Mouse (Mus musculus) CH12F3 (cell line): ENCODE data around the gene Bbs9.

Source experiments
- in situ Hi-C: fragments of 300-500 bp; cut with MboI; formaldehyde crosslinking; loops from 2 replicates; pipeline ENCODE4 v1.14.3; 2020; ENCODE audit warnings: low sequenced_read_pairs

Gene Bbs9

DNA sequence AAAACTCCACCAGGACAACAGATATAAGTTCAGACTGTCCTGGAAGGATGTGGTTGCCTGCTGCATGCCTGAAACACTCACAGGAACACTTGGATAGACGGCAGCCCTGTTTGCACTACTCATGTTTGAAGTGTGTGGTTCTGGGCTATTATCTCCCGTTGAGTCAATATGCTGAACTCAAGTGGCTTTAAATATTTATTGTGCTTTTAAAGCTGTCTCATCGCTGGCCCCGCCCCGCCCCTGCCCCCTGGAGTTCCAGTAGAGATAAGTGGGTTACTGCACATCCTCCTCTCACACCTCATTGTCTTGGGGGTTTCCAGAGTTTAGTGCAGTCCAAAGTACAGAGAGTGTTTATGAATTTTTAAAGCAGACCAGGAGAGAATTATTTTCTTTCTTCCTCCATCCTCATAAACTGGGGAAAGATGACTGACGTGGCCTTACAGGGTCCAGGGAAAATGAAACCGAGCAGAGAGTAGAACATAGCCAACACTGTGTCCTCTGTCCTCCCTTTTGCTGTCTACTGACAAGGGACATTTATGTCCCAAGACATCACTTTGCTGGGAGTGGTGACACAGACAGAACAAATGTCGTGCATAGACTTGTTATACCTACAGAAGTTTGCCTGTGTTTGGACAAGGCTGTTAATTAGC, 242.8 kb downstream of the Bbs9 start:
- in situ Hi-C loops: loop anchor here (25.0 kb wide), 1 partner anchor 494 kb away; the partner anchor contains the start of gene Bmper

DNA sequence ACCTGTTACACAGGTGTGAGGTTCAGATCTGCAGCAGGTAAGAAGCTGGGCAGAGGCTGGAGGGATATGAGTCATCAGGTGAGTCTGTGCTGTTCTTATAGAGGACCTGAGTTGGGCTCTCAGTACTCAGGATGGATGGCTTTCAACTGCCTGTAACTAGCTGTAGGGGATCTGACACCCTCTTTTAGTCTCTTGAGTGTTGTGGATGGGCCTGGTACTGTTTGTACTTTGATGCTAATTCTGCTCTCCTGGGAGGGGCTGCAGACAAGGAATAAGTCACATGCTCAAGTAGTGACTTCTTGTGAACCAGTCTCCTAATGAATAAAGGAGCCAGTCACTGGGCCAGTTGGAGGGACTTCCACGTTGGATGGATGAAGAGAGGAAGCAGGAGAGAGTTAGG, 257.1 kb downstream of the Bbs9 start:
- in situ Hi-C loops: no loop called here

DNA sequence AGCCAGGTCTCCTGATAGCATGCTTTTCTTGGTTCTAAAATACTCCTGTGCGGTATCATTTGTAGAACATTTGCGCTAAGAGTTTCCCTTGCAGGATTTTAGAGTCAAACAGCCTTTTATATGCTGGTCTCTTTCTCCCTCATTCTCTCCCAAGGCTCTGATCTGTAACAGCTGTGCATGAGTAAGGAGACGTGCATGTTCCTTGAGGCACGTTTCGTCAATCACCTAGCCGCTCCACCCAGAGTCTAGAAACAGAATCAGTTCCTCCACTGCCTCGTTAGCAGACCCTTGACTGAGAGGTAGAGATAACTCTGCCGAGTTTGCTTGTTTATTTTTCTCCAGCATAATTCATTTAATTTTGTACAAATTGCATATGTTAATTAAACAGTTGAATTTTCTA, 259.4 kb downstream of the Bbs9 start:
- in situ Hi-C loops: no loop called here

DNA sequence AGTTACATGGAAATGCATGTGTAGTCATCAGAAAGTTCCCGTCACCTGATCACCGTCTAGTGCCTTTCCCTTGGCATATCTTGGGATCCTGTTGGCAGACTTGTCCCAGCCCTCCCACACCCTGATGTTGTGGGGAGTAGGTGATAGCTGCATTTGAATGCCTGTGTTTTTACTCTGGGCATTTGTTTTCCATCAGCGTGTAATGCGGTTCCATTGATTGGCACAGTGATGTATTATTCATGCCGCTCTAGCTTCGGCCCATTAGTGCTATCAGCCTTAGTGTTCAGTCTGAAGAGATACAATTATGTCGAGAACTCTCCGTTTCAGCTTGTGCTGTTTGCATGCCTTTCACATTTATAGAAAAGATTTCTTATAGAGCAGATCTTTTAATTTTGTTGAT, 259.9 kb downstream of the Bbs9 start:
- in situ Hi-C loops: no loop called here

DNA sequence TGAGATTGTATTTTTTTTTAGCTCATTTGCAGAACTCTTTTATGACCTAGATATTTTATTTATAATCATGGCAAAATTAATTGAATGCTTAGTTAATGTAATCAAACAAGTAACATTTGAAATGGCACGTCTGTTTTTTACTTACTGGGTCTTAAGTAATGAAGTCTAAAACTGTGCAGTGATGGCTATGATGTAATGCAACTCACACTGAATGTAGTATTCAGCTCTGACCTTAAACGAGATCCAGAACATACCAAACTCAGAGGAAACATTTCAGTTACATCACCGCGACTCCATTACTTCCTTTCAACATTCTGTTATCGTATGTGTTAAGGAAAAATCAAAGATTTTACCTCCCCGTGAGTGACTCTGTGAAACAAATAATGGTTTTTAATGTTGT, 262.4 kb downstream of the Bbs9 start:
- in situ Hi-C loops: no loop called here

DNA sequence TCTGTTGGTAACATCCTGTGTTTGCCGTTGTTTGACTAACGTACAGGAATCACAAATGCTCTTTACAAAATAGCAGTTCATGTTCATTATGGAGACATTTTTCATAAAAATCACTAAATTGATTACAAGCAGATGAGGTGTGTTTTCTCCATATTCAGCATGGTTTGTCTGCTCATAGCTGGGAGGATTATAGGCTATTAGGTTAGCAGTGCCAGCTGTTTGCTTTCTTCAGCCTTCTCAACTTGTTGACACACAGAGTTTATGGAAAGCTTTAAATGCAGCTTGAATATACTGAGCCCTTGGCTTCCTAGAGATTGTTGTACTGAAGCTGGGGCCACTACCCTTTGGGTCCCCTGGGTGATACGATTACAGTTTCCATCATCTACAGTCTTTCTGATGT, 263.3 kb downstream of the Bbs9 start:
- in situ Hi-C loops: no loop called here

DNA sequence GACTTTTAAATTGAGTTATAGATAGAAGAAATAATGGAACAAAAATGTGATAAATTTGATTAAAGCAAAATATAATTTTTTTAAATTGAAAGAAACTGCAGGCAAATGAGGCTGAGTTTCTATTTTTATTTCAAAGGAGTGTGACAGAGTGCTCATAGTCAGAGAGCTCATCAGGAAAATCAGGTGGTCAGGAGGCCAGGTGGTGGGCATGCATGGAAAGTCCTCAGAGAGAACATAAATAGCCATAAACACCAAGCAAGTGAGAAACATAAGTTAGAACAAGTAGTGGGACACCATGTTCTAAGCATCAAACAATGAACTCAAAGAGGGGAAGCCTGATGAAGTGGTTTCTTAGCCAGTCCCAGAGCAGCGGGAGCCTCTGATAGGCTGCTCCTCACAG, 266.5 kb downstream of the Bbs9 start:
- in situ Hi-C loops: no loop called here

DNA sequence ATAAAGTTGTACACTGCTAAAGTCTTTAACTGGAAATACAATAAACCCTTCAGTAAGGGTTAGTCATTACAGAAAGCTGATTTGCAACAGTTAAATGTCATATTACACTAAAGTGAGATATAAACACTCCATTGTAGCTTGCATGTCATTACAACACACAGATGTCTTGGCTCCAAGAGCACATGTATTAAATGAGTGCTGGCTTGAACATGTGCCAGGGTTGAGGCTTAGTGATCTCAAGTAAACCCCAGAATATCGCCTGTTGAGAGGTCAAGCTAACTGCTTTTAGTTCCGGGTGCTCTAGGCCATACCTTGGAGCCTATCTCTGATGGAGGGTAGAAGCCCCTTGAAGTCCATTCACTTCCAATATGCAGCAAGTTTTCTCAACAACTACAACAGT, 273.1 kb downstream of the Bbs9 start:
- in situ Hi-C loops: no loop called here

DNA sequence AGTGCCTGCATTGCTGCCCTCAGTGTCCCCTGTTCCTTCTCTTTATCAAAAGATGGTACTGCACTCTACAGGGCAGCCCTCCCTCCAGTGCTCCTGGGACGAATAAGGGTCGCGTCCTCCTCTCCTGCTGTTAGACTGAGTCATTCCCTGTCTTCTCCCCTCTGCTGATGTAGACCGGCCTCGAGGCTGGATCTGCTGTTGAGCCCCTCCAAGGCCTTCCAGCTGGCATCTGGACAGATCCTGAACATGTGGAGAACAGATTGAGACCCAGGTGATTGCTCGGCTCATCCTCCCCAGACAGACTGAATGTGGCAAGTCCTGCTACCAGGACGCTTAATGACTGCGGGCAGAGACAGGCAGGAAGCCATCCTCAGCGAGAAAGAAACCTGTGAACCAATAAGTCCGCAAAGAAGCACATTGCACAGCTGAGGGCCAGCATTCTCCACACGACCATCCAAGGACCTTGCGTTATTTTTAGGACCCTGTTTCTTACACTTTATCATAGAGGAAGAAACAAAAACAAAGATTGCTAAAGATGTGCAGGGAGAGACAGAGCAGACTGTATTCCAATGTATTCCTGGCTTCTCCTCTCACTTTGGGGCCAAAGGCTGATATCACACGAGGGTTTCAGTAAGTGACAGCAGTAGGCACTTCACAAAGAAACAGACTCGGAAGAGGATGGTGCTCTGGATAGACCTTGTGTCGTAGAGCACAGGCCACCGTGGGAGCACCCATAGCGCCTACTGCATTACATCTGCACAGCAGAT, 275.4 kb downstream of the Bbs9 start:
- in situ Hi-C loops: no loop called here

DNA sequence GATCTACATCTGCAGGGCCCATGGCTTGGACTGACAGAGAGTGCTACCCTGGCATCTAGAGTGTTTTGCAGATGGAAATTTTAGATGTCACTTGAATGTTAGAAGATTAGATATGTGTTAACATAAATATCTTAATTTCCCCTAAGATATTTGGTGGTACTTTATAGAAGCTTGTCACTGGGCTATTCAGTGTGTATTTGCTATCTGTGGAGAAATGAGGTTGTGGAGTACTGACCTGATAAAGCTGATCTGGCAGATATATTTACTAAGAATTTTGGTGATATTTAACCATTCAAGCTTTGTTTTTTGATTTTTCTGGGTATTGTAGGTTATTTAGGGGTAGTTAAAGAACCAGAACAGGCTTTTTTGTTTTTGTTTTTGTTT, 276.0 kb downstream of the Bbs9 start:
- in situ Hi-C loops: no loop called here

DNA sequence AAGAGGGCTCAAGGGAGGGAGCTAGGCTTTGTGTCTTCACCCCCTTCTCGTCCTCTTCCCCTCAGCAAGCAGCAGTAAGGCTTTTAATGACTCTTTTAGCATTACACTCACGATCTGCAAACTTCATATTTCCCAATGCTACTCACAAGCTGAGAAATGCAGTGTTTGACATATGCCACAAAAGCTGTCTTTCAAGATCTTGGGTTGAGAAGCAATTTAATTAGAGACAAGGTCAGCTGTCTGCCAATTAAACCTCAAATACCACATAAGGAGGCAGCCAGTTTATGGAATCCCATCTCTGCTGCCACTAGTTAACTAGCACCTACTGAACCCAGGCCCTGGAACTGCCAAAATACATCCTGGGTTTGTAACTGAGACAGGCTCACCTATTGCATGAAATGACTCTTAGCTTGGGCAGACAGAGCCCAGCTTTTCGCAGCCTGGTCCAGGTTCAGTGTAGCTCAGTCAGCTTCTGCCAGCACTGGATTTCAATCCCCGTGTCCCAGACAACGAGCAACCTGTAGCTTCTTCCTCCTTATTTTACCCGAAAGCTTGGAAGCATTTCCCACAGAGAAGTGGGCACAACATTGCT, 278.7 kb downstream of the Bbs9 start:
- in situ Hi-C loops: no loop called here

DNA sequence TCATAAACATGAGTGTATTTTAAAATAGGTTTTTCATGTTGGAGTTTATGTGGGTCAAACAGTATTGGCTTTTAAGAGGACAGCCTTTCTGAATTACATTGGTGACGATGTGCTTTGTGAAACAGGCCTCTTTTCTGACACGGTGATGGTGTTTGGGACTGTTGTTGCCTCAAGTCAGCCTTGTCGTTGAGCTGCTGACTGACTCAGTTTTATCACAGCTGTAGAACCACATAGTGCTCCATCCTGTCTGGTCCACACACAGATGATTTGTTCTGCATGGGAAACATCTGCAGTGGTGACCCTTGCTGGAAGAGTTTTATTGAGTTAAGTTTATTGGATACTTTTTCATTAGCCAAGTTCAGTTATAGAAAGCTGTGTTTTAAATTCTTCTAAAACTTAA, 283.0 kb downstream of the Bbs9 start:
- in situ Hi-C loops: no loop called here

DNA sequence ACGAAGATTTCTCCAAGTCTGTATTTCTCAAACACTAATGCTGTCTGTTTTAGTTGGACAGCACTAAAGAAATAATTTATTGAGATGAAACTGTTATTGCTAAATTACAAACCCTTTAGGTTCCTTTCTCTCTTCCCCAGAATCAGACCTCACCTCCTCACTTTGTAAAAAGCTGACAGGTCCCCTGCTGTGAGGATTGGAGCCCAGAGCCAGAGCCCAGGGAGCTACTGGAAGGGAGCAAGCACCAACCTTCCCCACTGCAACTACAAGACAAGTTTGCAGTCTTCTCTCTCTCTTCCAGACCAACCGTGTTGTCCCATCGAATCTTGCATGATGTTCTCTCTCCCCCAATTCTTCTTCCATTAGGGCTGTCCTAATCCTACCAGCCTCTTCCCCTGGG, 283.7 kb downstream of the Bbs9 start:
- in situ Hi-C loops: no loop called here

DNA sequence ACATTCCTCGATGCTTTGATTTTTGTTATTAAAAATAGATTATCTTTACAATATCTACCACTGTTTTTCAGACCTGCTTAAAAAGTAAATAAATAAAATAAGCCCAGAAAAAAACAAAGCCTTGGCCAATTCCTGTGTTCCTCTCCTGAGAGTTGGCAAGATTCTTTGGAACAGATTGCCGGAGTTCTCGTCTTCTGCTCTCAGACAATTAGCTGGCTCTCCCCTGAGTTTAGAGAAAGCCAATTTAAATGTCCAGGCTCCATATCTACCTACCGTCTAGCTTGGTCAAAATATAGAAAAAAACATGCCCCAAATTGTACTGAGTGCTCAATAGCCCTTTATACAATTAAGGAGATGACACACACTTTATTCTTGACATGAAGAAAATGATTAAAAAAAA, 284.9 kb downstream of the Bbs9 start:
- in situ Hi-C loops: no loop called here

DNA sequence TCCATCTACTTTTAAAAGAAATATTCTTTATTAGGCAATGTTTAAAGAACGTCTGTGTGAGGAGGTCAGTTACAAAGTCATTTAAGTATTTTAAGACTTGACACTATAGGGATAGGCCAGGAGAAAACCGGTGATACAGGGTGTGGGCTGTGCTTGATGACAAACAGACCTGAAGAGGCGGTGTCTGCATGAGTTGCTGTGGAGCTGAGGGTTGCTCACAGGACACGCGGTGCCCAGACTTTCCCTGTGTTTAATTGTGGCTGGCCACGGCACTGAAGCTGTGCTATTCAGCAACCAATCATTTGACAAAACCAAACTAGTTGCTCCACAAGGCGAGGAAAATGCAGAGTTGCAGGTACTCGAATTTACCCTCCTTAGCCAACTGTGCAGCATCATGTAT, 286.0 kb downstream of the Bbs9 start:
- in situ Hi-C loops: no loop called here

DNA sequence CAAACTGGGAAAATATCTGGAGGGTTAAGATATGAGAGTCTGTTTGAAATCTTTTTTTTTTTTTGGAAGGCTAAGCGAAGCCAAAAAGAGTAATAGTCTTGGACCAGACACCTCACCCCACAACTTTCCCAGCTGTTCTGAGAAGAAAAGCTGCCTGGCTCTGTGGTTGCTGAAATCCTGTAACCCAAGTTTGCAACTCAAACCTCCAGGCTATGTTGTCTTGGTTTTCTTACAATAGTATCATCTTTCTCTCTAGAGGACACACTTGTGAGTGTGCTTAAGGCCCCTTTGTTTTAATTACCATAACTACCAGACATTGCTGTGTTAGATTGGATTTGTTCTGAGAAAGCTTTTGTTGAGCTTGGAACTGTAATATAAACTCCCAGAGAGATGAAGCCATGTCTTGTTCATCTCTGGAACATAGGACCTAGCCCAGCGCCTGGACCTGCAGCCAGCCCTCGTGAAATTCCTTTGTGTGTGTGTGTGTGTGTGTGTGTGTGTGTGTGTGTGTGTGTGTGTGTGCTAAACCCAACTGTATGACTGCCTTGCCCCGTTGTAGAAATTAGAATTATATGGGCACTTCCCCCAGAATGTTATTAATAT, 290.2 kb downstream of the Bbs9 start:
- in situ Hi-C loops: no loop called here

DNA sequence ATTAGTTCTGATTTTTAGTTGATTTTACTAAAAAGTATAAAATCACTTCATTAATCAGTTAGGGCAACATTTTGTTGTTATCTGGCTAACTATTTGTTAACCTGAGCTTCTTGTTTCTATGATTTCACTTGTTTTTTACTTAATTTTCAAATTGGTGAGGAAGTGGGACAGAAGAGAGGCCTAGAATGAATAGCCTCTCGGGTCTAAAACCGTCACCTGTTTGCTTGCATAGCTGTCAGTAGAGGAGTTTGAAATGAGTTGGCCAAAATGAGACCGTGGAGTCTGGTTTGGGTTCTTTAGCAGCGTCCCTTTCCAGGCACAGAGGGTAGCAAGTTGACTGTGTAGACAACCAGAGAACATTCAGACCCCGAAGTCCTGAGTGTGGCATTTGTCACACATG, 291.6 kb downstream of the Bbs9 start:
- in situ Hi-C loops: no loop called here

DNA sequence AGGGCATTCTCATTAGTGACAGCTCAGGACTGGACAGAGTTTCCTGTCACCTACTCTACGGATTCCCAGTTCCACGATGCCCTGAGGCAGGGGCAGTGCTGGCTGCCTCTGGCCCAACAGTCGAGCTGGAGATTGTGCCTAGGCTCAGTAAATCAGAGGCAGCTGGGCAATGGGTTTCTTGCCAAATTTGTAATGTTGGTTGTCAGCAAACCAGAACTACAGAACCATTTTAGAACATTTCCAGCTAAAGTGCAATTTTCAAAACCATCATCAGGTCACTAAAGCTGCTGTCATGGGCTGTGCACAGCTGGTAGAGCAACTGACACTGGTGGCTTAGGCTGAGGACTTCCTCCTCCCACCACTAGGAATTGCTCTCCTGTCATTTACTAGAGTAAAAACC, 292.3 kb downstream of the Bbs9 start:
- in situ Hi-C loops: no loop called here

DNA sequence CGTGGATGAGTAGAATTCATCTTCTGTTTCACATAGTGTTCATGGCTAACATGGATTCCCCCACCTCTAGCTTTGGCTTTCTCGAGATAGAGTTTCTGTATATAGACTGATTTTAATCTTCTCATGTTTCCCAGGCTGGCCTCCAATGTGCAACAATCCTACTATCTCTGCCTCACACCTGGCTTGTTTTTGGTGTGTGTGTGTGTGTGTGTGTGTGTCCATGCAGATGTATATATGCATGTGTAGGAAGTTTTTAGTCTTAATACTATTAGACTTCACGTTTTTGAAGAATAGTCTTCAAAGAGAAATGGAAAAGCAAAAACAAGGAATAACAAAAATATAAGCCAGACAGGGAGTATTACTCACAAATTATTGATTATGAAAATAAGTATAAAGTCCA, 296.3 kb downstream of the Bbs9 start:
- in situ Hi-C loops: no loop called here

DNA sequence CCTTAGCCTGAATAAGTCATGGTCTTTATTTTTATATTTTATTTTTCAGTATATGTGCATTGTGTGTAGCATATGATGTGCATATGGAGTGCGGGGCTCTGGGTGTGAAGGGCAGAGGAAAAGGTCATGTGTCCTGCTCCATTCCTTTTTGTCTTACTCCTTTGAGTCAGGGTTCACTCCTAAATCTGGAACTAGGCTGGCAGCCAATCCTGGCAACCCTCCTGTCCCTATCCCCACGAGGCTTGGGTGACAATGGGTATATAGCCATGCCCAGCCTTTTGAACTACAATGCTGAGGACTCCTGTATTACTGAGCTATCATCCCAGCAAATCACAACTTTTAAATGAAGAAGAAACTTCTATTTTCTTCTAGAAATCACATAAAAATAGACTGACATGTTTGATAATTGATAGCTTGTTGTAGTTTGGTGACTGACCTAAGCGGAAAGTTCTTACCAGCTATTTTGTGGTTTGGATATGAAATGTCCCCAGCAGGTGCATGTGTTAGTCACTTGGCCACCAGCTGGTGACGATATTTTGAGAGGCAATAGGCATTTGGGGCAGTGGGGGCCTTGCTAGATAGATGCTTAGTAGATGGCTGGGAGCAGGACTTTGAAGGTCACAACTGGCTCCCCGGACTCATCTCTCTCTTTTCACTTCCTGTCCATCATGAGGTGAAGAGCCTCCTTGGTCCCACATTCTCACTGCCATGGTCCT, 300.9 kb downstream of the Bbs9 start:
- in situ Hi-C loops: no loop called here

DNA sequence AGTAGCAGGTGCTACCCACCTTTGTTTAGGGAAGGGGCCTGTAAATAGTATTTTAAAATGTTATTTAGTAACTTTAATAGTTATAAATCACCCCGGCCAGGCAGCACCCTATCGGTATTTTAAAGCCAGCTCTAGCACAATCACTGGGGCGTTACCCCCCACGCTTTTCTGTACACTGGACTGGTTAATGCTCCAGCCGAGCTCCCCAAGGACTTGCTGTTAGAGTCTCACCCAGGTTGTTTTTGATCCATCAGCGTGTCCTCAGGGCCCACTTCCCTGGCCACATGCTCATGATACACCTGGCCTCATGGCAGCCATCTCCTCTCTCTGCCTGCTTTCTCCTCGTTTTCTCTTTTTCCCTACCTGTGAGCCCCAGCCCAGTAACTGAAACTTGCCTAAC, 301.9 kb downstream of the Bbs9 start:
- in situ Hi-C loops: no loop called here
